Mouse (Mus musculus): Measurements from ENCODE around the gene Olig3. TPM values are rescaled to one million over a fixed set of nuclear protein-coding genes. Genes with fewer than 3 reads are reported as not detected.

The Olig3 gene
- total and polyA plus RNA-seq, 3 experiments: not detected

GRCm38 (mm10) chr10:19362861-19363260 is 6.5 kb downstream of the Olig3 start:
- Histone ChIP-seq H3K9ac (ENCODE audit: low read depth, low read length) (no peak overlapping the region), H3K79me2 (replicated peaks; ENCODE audit: control insufficient read depth, insufficient read depth, low read length) (no peaks in the 10 kb centered on the region), H3K4me3 (no peak overlapping the region), H3K36me3 (ENCODE audit: control insufficient read depth, insufficient read depth, low read length) (no peaks in the 10 kb centered on the region), H3K4me1 (ENCODE audit: control insufficient read depth, insufficient read depth, low read length) (no peaks in the 10 kb centered on the region), H3K27me3 (ENCODE audit: control insufficient read depth, insufficient read depth, low read length) (peaks cover 28% of the 10 kb centered on the region), H3K27ac (no peak overlapping the region)
- 5% methylated on average over 17 of the region's 17 CpGs for WGBS
- no peak for TF ChIP-seq POLR2A (IDR thresholded peaks at IDR 0.05; ENCODE audit: insufficient read depth, low read depth, low read length)
- TF ChIP-seq EP300 (IDR thresholded peaks at IDR 0.05; ENCODE audit: insufficient read depth, low read depth, low read length): no peak
- no peak for TF ChIP-seq CTCF (IDR thresholded peaks at IDR 0.05)
- intact Hi-C loops (cut with DNase I): no loop called here
- DNase-seq: no peak

DNA sequence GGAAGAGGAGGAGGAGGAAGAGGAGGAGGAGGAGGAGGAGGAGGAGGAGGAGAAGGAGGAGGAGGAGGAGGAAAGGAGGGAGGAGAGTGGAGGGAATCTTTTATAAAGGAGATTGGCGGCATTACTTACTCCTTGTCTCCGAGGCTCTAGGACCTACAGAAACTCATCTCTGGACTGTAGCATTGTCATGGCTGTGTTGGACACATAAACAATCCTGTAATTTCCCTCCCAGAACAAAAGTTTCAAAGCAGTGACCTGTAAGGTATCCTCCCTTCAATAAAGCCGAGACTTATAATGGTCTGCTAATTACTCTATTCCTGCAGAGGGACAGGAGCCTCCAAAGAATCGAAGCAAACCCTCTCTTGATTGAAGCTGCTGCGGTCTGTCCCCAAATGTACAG is 7.0 kb downstream of the Olig3 start:
- intact Hi-C loops (cut with DNase I): no loop called here

GRCm38 (mm10) chr10:19369143-19369542 is 12.8 kb downstream of the Olig3 start:
- intact Hi-C loops (cut with DNase I): no loop called here
- Histone ChIP-seq H3K27me3 (ENCODE audit: control insufficient read depth, insufficient read depth, low read length) (peaks cover 2% of the 10 kb centered on the region), H3K4me3 (no peak overlapping the region), H3K36me3 (ENCODE audit: control insufficient read depth, insufficient read depth, low read length) (no peaks in the 10 kb centered on the region), H3K79me2 (replicated peaks; ENCODE audit: control insufficient read depth, insufficient read depth, low read length) (no peaks in the 10 kb centered on the region), H3K9ac (ENCODE audit: low read depth, low read length) (no peak overlapping the region), H3K4me1 (ENCODE audit: control insufficient read depth, insufficient read depth, low read length) (no peaks in the 10 kb centered on the region), H3K27ac (no peak overlapping the region)
- no peak for DNase-seq
- TF ChIP-seq POLR2A (IDR thresholded peaks at IDR 0.05; ENCODE audit: insufficient read depth, low read depth, low read length) (no peak), CTCF (IDR thresholded peaks at IDR 0.05) (no peak), EP300 (IDR thresholded peaks at IDR 0.05; ENCODE audit: insufficient read depth, low read depth, low read length) (no peak)
- 90% methylated on average over 9 of the region's 9 CpGs for WGBS

More for the DNA sequence above, 7.0 kb downstream of the Olig3 start:
- WGBS: 24% methylated on average over 5 of the region's 5 CpGs
- no peak for TF ChIP-seq CTCF (IDR thresholded peaks at IDR 0.05)
- H3K9ac ChIP-seq (ENCODE audit: low read depth, low read length): no peak overlapping the region
- DNase-seq: no peak
- H3K27me3 ChIP-seq (ENCODE audit: control insufficient read depth, insufficient read depth, low read length): peaks cover 27% of the 10 kb centered on the region
- H3K4me1 ChIP-seq (ENCODE audit: control insufficient read depth, insufficient read depth, low read length): no peaks in the 10 kb centered on the region
- H3K27ac ChIP-seq: no peak overlapping the region
- no peaks in the 10 kb centered on the region for H3K79me2 ChIP-seq (replicated peaks; ENCODE audit: control insufficient read depth, insufficient read depth, low read length)
- no peak overlapping the region for H3K4me3 ChIP-seq
- H3K36me3 ChIP-seq (ENCODE audit: control insufficient read depth, insufficient read depth, low read length): no peaks in the 10 kb centered on the region

DNA sequence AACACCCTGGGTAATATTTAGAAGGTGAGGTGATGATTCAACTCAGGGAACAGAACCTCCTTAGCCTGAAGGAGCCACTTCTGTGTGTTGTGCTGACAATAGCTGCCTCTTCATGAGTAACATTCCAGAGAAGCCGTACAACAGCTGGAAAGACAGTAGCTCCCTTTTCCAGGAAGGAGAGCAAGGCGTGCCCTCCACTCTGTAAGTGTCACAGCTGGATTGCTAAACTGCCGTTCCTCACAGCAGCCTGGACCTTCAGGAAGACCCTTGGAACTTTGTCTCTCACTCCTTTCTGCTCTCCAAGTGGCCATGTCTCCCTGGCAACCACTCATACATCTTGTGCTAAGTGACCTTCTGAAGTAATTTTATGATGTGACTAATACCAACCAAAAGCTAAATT is 13.8 kb downstream of the Olig3 start:
- Histone ChIP-seq H3K9ac (ENCODE audit: low read depth, low read length) (no peak overlapping the region), H3K4me3 (no peak overlapping the region), H3K36me3 (ENCODE audit: control insufficient read depth, insufficient read depth, low read length) (no peaks in the 10 kb centered on the region), H3K27me3 (ENCODE audit: control insufficient read depth, insufficient read depth, low read length) (no peaks in the 10 kb centered on the region), H3K27ac (no peak overlapping the region), H3K79me2 (replicated peaks; ENCODE audit: control insufficient read depth, insufficient read depth, low read length) (no peaks in the 10 kb centered on the region), H3K4me1 (ENCODE audit: control insufficient read depth, insufficient read depth, low read length) (no peaks in the 10 kb centered on the region)
- intact Hi-C loops (cut with DNase I): no loop called here
- no peak for DNase-seq
- 39% methylated on average over 3 of the region's 3 CpGs for WGBS
- no peak for TF ChIP-seq POLR2A (IDR thresholded peaks at IDR 0.05; ENCODE audit: insufficient read depth, low read depth, low read length)
- no peak for TF ChIP-seq EP300 (IDR thresholded peaks at IDR 0.05; ENCODE audit: insufficient read depth, low read depth, low read length)
- no peak for TF ChIP-seq CTCF (IDR thresholded peaks at IDR 0.05)

DNA sequence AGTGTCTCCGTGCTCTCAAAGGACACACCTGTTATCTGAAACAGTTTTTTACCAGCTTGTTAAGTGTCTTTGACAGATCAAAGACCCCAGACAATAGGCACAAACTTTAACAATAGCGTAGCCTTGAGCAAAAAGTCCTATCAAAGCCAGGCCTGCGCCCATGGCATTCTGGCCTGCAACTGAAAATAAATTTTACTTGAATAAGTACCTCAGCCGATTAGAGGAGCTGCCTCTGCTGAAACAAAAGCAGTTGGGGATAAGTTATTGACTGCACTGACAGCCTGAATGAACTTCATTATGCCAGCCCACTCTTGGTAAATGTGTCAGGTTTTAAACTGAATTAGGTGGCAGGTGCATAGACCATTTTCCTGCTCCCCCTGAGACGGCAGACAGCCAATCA is 15.9 kb downstream of the Olig3 start:
- Histone ChIP-seq H3K27me3 (ENCODE audit: control insufficient read depth, insufficient read depth, low read length) (no peaks in the 10 kb centered on the region), H3K4me1 (ENCODE audit: control insufficient read depth, insufficient read depth, low read length) (no peaks in the 10 kb centered on the region), H3K27ac (no peak overlapping the region), H3K79me2 (replicated peaks; ENCODE audit: control insufficient read depth, insufficient read depth, low read length) (no peaks in the 10 kb centered on the region), H3K4me3 (no peak overlapping the region), H3K36me3 (ENCODE audit: control insufficient read depth, insufficient read depth, low read length) (no peaks in the 10 kb centered on the region), H3K9ac (ENCODE audit: low read depth, low read length) (no peak overlapping the region)
- intact Hi-C loops (cut with DNase I): no loop called here
- no peak for DNase-seq
- TF ChIP-seq POLR2A (IDR thresholded peaks at IDR 0.05; ENCODE audit: insufficient read depth, low read depth, low read length): no peak
- no peak for TF ChIP-seq CTCF (IDR thresholded peaks at IDR 0.05)
- 72% methylated on average over 5 of the region's 5 CpGs for WGBS

DNA sequence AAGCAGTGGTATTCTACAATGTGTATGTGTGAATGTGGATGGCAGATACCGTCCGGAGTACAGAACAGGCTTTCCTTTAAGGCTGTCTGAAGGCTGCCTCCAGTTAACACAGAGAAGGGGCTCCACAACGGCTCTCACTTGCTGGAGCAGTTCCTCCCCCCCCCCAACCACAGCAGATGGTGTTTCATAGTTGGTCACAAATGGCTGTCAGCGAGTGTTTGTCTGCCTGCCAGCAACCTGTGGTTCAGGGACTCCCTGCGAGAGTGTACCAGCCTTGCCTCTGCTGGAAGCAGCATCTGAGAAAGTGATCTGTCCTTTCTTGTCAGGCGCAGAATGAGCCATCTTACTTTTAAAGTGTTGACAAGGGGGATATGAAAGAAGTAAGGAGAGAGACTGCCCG is 17.5 kb downstream of the Olig3 start:
- WGBS: 53% methylated on average over 7 of the region's 7 CpGs
- no peak overlapping the region for H3K27ac ChIP-seq
- DNase-seq: no peak
- intact Hi-C loops (cut with DNase I): no loop called here
- no peak overlapping the region for H3K9ac ChIP-seq (ENCODE audit: low read depth, low read length)
- H3K79me2 ChIP-seq (replicated peaks; ENCODE audit: control insufficient read depth, insufficient read depth, low read length): no peaks in the 10 kb centered on the region
- H3K4me3 ChIP-seq: no peak overlapping the region
- H3K36me3 ChIP-seq (ENCODE audit: control insufficient read depth, insufficient read depth, low read length): no peaks in the 10 kb centered on the region
- no peaks in the 10 kb centered on the region for H3K27me3 ChIP-seq (ENCODE audit: control insufficient read depth, insufficient read depth, low read length)
- TF ChIP-seq CTCF (IDR thresholded peaks at IDR 0.05) (no peak), EP300 (IDR thresholded peaks at IDR 0.05; ENCODE audit: insufficient read depth, low read depth, low read length) (no peak), POLR2A (IDR thresholded peaks at IDR 0.05; ENCODE audit: insufficient read depth, low read depth, low read length) (no peak)
- H3K4me1 ChIP-seq (ENCODE audit: control insufficient read depth, insufficient read depth, low read length): no peaks in the 10 kb centered on the region

Data from heart, adult 2 months (tissue).